Mouse (Mus musculus) forebrain, embryonic 10.5 days (tissue): Measurements from ENCODE around the gene Dda1. TPM values are rescaled to one million over a fixed set of nuclear protein-coding genes. Genes with fewer than 3 reads are reported as not detected.

Experiments used
- DNase-seq: peaks from one replicate; pipeline ENCODE4 v3.0.0-alpha.2; 2017; ENCODE audit warnings: low spot score; ENCODE audit errors: extremely low spot score
- H3K27ac ChIP-seq: fragments of 300-500 bp; sonication (generic); 2 replicates; pipeline ENCODE4 v1.5.1; 2016; ENCODE audit warnings: mild to moderate bottlenecking
- H3K27me3 ChIP-seq: fragments of 300-500 bp; sonication (generic); 2 replicates; pipeline ENCODE4 v1.6.1; 2016; ENCODE audit warnings: mild to moderate bottlenecking; ENCODE audit not compliant: poor library complexity, severe bottlenecking
- H3K36me3 ChIP-seq: fragments of 300-500 bp; sonication (generic); replicated peaks from 2 replicates; pipeline ENCODE4 v1.6.1; 2016; ENCODE audit warnings: mild to moderate bottlenecking, moderate library complexity
- H3K4me1 ChIP-seq: fragments of 300-500 bp; sonication (generic); 2 replicates; pipeline ENCODE4 v1.6.1; 2016
- H3K4me3 ChIP-seq: fragments of 300-500 bp; sonication (generic); 2 replicates; pipeline ENCODE4 v1.5.1; 2016; ENCODE audit warnings: mild to moderate bottlenecking, moderate library complexity
- H3K9me3 ChIP-seq: fragments of 300-500 bp; sonication (generic); 2 replicates; pipeline ENCODE4 v1.6.1; 2016; ENCODE audit warnings: mild to moderate bottlenecking, moderate library complexity
- WGBS: fragments of 180-500 bp; shearing (Covaris S2); methylation state at CpG from one replicate; pipeline ENCODE4 v1.1.7; 2016; 5-methylcytosine and 5-hydroxymethylcytosine counted together
- polyA plus RNA-seq: library from polyadenylated mRNA; unstranded; fragments of >200 nt; fragmentation: Nextera tagmentation; extraction: Ambion mirVana; gene quantifications from 2 replicates; pipeline ENCODE4 v1.2.1, GENCODE M21; 2016

Gene Dda1
- polyA plus RNA-seq, 1 experiment from 2014 or later, result 116 TPM

DNA sequence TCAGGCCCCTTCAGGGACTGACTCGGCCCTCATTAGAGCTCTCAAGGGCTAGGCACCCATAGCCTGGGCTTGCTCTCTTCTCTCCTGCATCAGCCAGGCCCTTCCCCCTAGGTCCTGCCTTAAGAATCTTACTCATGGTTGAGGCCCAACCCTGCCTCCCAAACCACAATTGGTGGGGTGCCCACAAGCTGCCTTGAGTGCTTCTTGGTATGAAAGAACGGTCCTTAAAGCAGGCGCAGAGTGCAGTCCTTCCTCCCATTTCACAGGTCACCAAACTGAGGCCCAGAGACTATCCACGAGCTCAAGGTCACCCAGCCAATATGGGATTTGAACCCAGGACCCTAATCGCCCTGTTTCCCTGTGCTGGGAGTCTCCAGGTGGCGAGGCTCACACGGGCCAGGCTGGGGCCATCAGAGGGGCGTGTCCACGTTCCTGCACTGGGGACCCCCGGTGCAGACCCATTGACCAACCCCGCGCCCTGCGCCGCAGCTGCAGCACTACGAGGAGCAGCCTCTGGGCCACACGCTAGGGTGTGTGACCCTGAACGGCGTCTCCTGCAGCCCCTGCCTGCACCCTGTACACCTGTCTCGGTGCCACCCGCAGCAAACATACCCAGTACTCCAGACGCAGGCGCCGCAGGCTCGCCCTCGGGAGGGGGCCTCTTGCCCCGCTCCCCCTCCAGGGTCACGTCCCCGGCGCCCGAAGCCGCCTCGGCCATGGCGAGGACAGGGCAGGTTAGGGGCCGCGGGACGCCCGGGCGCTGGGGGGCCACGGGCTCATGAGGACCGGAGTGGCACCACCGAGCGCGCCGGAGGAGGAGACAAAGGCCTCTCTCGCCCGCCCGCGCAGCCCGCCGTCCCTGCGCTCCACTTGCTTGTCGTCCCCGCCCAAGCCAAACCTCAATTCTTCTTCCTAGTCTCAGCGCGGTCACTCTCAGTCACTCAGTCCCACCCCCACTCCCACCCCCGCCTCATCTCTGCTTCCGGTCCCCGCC, 16.4 kb downstream of the Dda1 start, which contains the start of gene Ano8:
Gene Ano8 (minus strand): TSS at position 822 of the 994 bp plus-strand sequence.
- Histone ChIP-seq H3K4me1 (peaks cover 58% of the 10 kb centered on the region), H3K4me3 (peak within 1 kb of the TSS; percentile 90), H3K36me3 (peaks cover 51% of the 10 kb centered on the region), H3K27me3 (peaks cover 26% of the 10 kb centered on the region), H3K27ac (peak within 1 kb of the TSS; percentile 99), H3K9me3 (no peaks in the 10 kb centered on the region)
- 6% methylated on average over 57 of the region's 58 CpGs for WGBS
- peak; percentile 85 for DNase-seq

GRCm38 (mm10) chr8:71486136-71486529, 17.1 kb downstream of the Dda1 start:
- DNase-seq, result no peak
- H3K27ac ChIP-seq, result peak overlapping the region; percentile 99
- peaks cover 51% of the 10 kb centered on the region for H3K36me3 ChIP-seq
- H3K9me3 ChIP-seq, result no peaks in the 10 kb centered on the region
- peaks cover 51% of the 10 kb centered on the region for H3K4me1 ChIP-seq
- peak overlapping the region; percentile 90 for H3K4me3 ChIP-seq
- peaks cover 19% of the 10 kb centered on the region for H3K27me3 ChIP-seq
- 24% methylated on average over 7 of the region's 7 CpGs for WGBS

DNA sequence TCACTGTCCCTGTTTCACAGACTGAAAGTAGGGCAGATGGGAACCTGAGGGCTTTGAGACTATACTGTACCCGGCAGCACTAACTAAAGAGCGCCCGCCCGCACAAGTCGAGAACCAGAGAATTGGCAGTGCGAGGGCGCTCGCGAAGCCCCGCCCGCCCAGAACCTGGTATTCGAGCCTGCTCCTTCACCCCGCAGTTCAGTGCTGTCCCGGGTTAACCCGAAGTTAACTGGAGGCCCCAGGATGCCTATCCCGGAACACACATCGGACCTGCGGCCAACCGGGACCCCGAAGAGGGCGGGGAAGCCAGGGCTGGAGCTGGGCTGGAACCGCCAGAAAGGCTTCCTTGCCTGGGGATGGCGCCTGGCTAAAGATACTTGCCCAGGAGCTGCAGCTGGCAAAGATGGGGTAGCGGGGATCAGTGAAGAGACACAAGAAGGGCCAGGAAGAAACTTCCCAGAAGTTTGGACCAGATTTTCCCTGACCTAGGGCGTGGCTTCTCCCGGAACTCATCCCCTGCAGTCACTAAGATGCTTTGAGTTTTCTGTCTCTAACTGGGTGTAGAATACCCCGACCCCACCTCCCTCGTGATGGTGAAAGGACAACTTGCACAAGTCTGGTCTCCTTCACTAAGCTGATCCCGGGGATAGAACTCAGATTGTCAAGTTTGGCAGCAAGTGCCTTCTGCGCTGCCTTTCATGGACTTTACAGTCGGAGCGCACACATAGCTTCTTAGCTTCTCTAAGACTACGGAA, 18.9 kb downstream of the Dda1 start, which contains the start of gene Gtpbp3:
Gene Gtpbp3 (plus strand): TSS at position 413 of the 755 bp plus-strand sequence.
- under 1% methylated on average over 33 of the region's 33 CpGs for WGBS
- Histone ChIP-seq H3K4me3 (peak within 1 kb of the TSS; percentile 75), H3K27me3 (peaks cover 2% of the 10 kb centered on the region; the same call in 1 of the 2 replicates), H3K9me3 (no peaks in the 10 kb centered on the region), H3K36me3 (peaks cover 51% of the 10 kb centered on the region), H3K27ac (peak within 1 kb of the TSS; percentile 95), H3K4me1 (peaks cover 47% of the 10 kb centered on the region)
- peak; percentile 75 for DNase-seq

DNA sequence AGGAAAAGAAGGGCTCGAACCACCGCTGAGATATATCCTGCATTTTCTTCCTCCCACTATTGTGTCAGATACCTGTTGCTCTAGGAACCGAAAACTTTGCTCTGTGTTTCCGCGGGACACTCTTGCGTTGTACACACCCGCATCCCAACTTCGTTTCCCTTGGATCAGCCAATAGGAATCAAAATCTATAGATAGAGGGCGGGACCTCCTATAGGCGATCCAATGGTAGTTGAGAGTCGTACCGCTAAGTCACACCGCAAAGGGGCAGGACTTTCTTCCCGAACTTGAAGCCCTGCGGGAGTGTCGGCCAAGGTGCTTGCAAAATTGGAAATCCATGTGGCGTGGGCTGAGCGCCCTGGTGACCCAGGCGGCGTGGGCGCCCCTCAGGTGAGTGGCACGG, 19.5 kb downstream of the Dda1 start:
- Histone ChIP-seq H3K4me1 (peaks cover 47% of the 10 kb centered on the region), H3K4me3 (peak overlapping the region; percentile 75), H3K27me3 (no peaks in the 10 kb centered on the region), H3K9me3 (no peaks in the 10 kb centered on the region), H3K36me3 (peaks cover 51% of the 10 kb centered on the region), H3K27ac (peak overlapping the region; percentile 95)
- WGBS, result under 1% methylated on average over 22 of the region's 22 CpGs
- DNase-seq, result peak; percentile 89

DNA sequence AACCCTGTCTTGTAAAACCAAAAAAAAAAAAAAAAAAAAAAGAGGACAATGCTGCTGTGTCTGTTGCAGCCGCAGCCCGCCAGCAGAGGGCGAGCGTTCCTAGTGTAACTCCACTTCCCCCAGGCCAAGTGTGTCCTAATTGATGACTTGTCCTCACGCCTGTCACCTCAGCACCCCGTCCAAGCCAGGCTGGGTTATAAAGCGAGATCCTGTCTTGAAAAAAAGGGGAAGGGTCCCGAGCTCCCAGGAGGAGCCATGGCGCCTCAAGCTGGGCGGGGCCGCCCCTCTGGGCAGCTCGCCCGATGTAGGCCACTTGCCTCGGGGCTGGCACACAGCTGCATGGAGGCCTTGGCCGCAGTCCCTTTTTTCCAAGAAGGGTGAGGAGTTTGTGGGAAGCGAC, 26.0 kb downstream of the Dda1 start:
- H3K9me3 ChIP-seq, result no peaks in the 10 kb centered on the region
- no peaks in the 10 kb centered on the region for H3K27me3 ChIP-seq
- peak overlapping the region; percentile 18; the same call in 1 of the 2 replicates for H3K4me3 ChIP-seq
- peaks cover 49% of the 10 kb centered on the region for H3K4me1 ChIP-seq
- H3K36me3 ChIP-seq, result peaks cover 58% of the 10 kb centered on the region
- DNase-seq, result peak; percentile 76
- WGBS, result 35% methylated on average over 16 of the region's 16 CpGs
- H3K27ac ChIP-seq, result peak overlapping the region; percentile 40; the same call in 1 of the 2 replicates

DNA sequence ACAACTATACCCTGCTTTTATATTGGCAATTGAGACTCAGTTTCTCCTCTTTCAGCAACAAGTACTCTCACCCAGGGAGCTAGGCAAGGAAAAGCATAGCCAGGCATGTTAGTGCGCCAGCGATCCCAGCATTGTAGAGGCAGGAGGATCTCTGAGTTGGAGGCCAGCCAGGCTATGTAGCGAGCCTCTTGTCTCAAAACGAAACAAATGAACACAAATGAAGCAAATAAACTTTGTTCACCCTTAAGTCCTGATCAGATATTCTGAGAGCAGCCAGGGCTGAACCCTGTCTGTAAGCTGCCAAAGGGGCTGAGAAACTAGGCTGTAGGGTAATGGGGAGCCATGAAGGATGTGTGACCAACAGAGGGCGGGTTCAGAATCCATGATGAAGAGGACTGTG, 26.8 kb downstream of the Dda1 start:
- 92% methylated on average over 5 of the region's 5 CpGs for WGBS
- Histone ChIP-seq H3K4me3 (no peak overlapping the region), H3K9me3 (no peaks in the 10 kb centered on the region), H3K27ac (peak overlapping the region; percentile 26; the same call in 1 of the 2 replicates), H3K36me3 (peaks cover 51% of the 10 kb centered on the region), H3K27me3 (no peaks in the 10 kb centered on the region), H3K4me1 (peaks cover 46% of the 10 kb centered on the region)
- no peak for DNase-seq

DNA sequence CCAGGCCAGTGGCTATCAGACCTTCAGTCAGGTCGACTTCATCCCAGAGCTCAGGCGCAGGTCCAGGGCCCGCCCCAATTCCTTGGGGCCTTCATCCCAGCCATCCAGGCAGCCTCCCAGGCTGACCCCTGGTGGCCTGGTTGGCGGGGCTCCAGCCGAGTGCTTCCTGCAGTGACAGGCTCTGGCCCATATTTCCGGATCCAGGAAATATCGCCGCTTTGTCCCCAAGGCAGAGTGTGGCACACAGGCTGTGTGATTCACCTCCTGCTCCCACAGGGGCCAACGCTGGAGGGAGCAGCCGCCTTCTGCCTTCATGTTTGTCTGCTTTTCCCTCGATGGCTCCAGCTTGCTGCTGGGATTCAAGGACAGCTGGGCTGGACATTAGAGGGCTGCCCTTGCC, 27.5 kb downstream of the Dda1 start:
- H3K27ac ChIP-seq, result peak overlapping the region; percentile 26; the same call in 1 of the 2 replicates
- H3K27me3 ChIP-seq, result no peaks in the 10 kb centered on the region
- no peak overlapping the region for H3K4me3 ChIP-seq
- peaks cover 44% of the 10 kb centered on the region for H3K36me3 ChIP-seq
- no peak for DNase-seq
- WGBS, result 56% methylated on average over 11 of the region's 11 CpGs
- peaks cover 46% of the 10 kb centered on the region for H3K4me1 ChIP-seq
- no peaks in the 10 kb centered on the region for H3K9me3 ChIP-seq

- Histone ChIP-seq H3K27ac (0 out of 2 replicates have a peak overlapping the region, but pooled peaks have one; percentile 26), H3K36me3 (peaks cover 37% of the 10 kb centered on the region), H3K27me3 (no peaks in the 10 kb centered on the region), H3K4me1 (peaks cover 46% of the 10 kb centered on the region), H3K9me3 (no peaks in the 10 kb centered on the region), H3K4me3 (no peak overlapping the region)
- no peak for DNase-seq
- 84% methylated on average over 1 of the region's 1 CpGs for WGBS
These were observed 28.2 kb downstream of the Dda1 start for GRCm38 (mm10) chr8:71497077-71497645.

DNA sequence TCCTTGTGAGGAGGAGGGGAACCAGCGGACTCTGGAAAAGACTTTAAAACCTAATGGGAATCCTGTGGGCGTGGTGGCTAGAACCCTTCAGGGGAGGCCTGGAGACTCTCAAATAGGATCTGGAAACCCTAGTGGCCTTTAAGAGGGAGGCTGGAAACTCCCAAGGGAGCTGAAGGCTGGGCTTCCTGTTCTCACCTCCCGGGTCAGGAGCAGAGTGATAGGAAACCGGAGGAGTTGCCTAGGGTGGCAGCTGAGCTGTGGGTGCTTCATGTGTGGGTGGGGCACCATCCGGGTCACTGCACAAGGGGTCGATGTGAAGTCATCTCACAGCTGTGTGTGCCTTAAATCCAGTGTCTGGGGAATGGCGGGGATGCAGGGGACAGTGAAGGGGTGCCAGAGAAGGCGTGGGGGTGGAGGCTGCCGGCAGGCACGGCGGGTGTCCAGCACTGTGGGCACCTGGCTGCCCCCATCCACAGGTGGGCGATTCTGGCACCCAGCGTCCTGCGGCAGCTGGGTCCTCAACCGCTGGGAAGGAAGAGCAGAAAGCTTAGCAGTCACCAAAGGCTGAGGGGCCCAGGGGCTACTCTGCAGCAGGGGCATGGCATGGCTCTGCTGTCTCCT, 29.0 kb downstream of the Dda1 start:
- Histone ChIP-seq H3K4me3 (peak overlapping the region; percentile 14), H3K27ac (peak overlapping the region; percentile 72), H3K27me3 (no peaks in the 10 kb centered on the region), H3K9me3 (no peaks in the 10 kb centered on the region), H3K4me1 (peaks cover 48% of the 10 kb centered on the region), H3K36me3 (peaks cover 29% of the 10 kb centered on the region)
- WGBS, result 26% methylated on average over 15 of the region's 15 CpGs
- no peak for DNase-seq

DNA sequence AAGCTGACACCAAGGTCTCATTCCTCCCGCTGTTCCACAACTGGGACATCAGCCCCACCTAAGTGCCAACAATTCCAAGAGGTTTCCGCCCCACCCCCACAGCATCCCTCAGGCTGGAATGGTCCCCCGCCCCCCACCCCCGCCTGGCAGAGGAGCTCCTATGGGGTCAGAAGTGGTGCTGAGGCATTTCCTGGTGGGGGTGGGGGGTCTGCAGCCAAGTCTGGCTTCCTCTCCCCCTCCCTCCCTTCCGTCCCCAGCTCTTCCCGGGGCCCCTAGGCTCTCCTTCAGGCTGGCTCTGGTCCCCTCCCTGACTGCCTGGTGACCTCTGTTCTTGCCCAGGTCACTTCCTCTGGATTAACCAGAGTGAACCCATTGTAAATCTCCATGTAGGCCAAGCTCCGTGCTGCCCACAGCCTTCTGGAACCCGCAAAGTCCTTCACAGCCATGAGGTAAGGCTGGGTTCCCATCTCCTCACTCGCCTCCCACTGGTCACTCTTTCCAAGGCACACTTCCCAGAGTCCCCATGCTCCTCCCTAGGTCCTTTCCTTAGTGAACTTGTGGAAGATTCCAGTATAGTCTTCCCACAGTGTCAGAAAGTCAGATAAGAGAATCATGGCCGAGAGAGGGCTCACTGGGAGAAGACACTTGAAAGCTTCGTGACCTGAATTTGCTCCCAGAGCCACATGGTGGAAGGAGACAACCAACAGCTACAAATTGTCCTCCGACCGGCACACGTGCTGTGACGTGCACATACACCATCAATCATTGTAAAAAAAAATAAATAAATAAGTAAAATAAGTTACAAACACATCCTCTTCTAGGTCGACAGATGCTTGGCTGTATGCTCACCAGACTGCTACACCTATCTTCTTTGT, 30.1 kb downstream of the Dda1 start:
- WGBS, result 43% methylated on average over 16 of the region's 16 CpGs
- Histone ChIP-seq H3K27ac (peak overlapping the region; percentile 72), H3K27me3 (no peaks in the 10 kb centered on the region), H3K4me3 (peak overlapping the region; percentile 8; the same call in 1 of the 2 replicates), H3K4me1 (peaks cover 49% of the 10 kb centered on the region), H3K36me3 (peaks cover 20% of the 10 kb centered on the region), H3K9me3 (no peaks in the 10 kb centered on the region)
- DNase-seq, result no peak

DNA sequence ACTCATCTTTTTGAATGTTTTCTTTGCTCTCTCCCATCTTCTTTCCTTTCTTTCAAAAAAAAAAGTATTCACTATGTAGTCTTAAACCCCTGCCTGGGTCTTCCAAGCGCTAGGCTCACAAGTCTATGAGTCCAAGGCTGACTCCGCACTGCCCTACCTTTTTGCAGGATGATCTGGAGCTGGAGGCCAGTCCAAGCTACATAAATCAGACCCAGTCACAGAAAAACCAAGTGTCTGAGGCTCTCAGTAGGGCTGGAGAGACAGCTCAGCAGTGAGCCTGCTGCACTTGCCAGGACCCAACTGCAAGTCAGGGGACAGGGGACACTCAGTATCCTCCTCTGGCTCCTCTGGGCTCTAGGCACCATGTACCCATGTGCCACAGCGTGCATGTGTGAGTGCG, 35.4 kb downstream of the Dda1 start:
- 0 out of 2 replicates have a peak, but pooled peaks cover 2% of the 10 kb centered on the region for H3K36me3 ChIP-seq
- no peak overlapping the region for H3K27ac ChIP-seq
- peaks cover 27% of the 10 kb centered on the region for H3K4me1 ChIP-seq
- H3K27me3 ChIP-seq, result peaks cover 50% of the 10 kb centered on the region
- 99% methylated on average over 4 of the region's 4 CpGs for WGBS
- H3K9me3 ChIP-seq, result no peaks in the 10 kb centered on the region
- DNase-seq, result no peak
- no peak overlapping the region for H3K4me3 ChIP-seq
